Mouse (Mus musculus): ENCODE results near the gene Rnf150. TPM values are rescaled to one million over a fixed set of nuclear protein-coding genes. Genes with fewer than 3 reads are reported as not detected.

Rnf150 gene
- total and polyA plus RNA-seq, 3 experiments = 0.13 to 0.50 (median 0.39) TPM

DNA sequence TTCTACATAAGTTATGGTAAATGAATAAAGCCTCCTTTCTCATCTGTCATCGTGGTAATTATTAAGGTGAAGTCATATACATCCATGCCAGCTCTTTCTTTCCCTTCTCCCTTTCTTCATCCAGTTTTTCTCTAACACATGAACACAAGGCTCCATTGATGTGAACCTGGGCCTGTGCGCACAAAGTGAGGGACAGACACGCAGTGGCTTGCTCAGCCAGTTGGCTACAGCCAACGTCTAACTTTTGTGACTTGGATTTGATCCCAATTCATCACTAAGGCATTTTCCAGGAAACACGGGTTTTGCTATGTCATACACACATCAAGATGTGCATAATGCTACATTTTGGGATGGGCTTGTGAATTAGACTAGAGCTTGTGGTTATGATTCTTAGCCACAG lies 146.3 kb downstream of the Rnf150 start:
- Histone ChIP-seq H3K9ac (ENCODE audit: insufficient read depth, low read depth) (no peak overlapping the region), H3K9me3 (replicated peaks; ENCODE audit: low read length) (no peaks in the 10 kb centered on the region), H3K4me2 (ENCODE audit: insufficient read depth, low read depth, poor library complexity, severe bottlenecking) (no peak overlapping the region), H3K27me3 (replicated peaks) (no peaks in the 10 kb centered on the region), H3K4me1 (ENCODE audit: control insufficient read depth in 1 of 2, insufficient read depth in 2 of 2) (no peaks in the 10 kb centered on the region), H3K36me3 (replicated peaks in 1 of 2; ENCODE audit: control insufficient read depth in 1 of 2, insufficient read depth in 1 of 2, low read length in 1 of 2) (no peaks in the 10 kb centered on the region), H3K4me3 (replicated peaks in 1 of 3; ENCODE audit: low read depth in 2 of 3, low read length in 2 of 3, poor library complexity in 1 of 3) (no peak overlapping the region), H3K27ac (ENCODE audit: insufficient read depth, low read depth) (no peak overlapping the region), H3K79me2 (replicated peaks; ENCODE audit: control insufficient read depth, extremely low read depth, insufficient read depth, poor library complexity, severe bottlenecking) (no peaks in the 10 kb centered on the region)
- TF ChIP-seq SIN3A (IDR thresholded peaks at IDR 0.05; ENCODE audit: low read length) (no peak), RCOR1 (conservative IDR thresholded peaks at IDR 0.05; ENCODE audit: low read depth, low read length) (no peak), JUN (IDR thresholded peaks at IDR 0.05; ENCODE audit: insufficient read depth, low read depth, low read length) (no peak), TBP (conservative IDR thresholded peaks at IDR 0.05; ENCODE audit: low read depth, low read length) (no peak), CHD2 (IDR thresholded peaks at IDR 0.05; ENCODE audit: low read length) (no peak)
- DNase-seq (ENCODE audit: extremely low read depth) = no peak
- dilution Hi-C loops (cut with MboI; ENCODE audit: extremely low pct_ligation_motif_present, extremely low pct_unique_long_range_greater_than_20kb, low sequenced_read_pairs) = no loop called here
- in situ Hi-C loops (cut with MboI; ENCODE audit: low pct_ligation_motif_present, low pct_unique_long_range_greater_than_20kb, low sequenced_read_pairs) = no loop called here

DNA sequence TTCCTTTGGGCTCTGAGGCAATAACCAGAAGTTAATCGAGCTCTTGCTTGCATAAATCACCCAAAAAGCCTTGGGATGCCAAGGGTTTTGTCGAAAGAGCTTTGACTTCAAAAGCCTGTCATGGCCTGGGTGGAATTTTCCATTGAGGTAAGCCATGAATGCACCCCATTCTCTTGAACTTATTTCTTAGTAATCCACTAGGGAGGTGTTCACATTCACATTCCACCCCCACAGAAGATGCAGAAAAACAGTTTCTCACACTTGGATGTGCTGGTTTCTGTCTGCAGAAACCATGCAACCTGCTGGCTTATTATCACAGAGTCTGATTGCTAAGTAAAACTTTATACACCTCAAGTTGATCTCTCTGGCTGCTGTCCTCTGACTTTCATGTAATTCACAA lies 148.1 kb downstream of the Rnf150 start:
- Histone ChIP-seq H3K79me2 (replicated peaks; ENCODE audit: control insufficient read depth, extremely low read depth, insufficient read depth, poor library complexity, severe bottlenecking) (no peaks in the 10 kb centered on the region), H3K4me2 (ENCODE audit: insufficient read depth, low read depth, poor library complexity, severe bottlenecking) (no peak overlapping the region), H3K9me3 (replicated peaks; ENCODE audit: low read length) (no peaks in the 10 kb centered on the region), H3K27me3 (replicated peaks) (no peaks in the 10 kb centered on the region), H3K4me1 (ENCODE audit: control insufficient read depth in 1 of 2, insufficient read depth in 2 of 2) (no peaks in the 10 kb centered on the region), H3K36me3 (replicated peaks in 1 of 2; ENCODE audit: control insufficient read depth in 1 of 2, insufficient read depth in 1 of 2, low read length in 1 of 2) (no peaks in the 10 kb centered on the region), H3K27ac (ENCODE audit: insufficient read depth, low read depth) (no peak overlapping the region), H3K9ac (ENCODE audit: insufficient read depth, low read depth) (no peak overlapping the region), H3K4me3 (replicated peaks in 1 of 3; ENCODE audit: low read depth in 2 of 3, low read length in 2 of 3, poor library complexity in 1 of 3) (no peak overlapping the region)
- in situ Hi-C loops (cut with MboI; ENCODE audit: low pct_ligation_motif_present, low pct_unique_long_range_greater_than_20kb, low sequenced_read_pairs) (no loop called here), dilution Hi-C loops (cut with MboI; ENCODE audit: extremely low pct_ligation_motif_present, extremely low pct_unique_long_range_greater_than_20kb, low sequenced_read_pairs) (no loop called here)
- DNase-seq (ENCODE audit: extremely low read depth) = no peak
- no peak for TF ChIP-seq ZMIZ1 (IDR thresholded peaks at IDR 0.05; ENCODE audit: low read depth, low read length)
- no peak for TF ChIP-seq RCOR1 (conservative IDR thresholded peaks at IDR 0.05; ENCODE audit: low read depth, low read length)
- TF ChIP-seq JUN (IDR thresholded peaks at IDR 0.05; ENCODE audit: insufficient read depth, low read depth, low read length) = no peak
- no peak for TF ChIP-seq ZKSCAN1 (IDR thresholded peaks at IDR 0.05; ENCODE audit: borderline replicate concordance, low read depth, low read length)
- TF ChIP-seq SIN3A (IDR thresholded peaks at IDR 0.05; ENCODE audit: low read length) = no peak
- TF ChIP-seq CHD1 (IDR thresholded peaks at IDR 0.05; ENCODE audit: low read depth, low read length) = no peak
- TF ChIP-seq USF1 (IDR thresholded peaks at IDR 0.05; ENCODE audit: low read depth, low read length) = no peak
- no peak for TF ChIP-seq ZNF384 (IDR thresholded peaks at IDR 0.05; ENCODE audit: low read depth, low read length)
- TF ChIP-seq RAD21 (IDR thresholded peaks at IDR 0.05; ENCODE audit: low read depth, low read length) = no peak
- no peak for TF ChIP-seq IRF4 (IDR thresholded peaks at IDR 0.05; ENCODE audit: low read depth, low read length)
- TF ChIP-seq MAFK (IDR thresholded peaks at IDR 0.05; ENCODE audit: insufficient replicate concordance, low read length) = no peak
- TF ChIP-seq ELF1 (IDR thresholded peaks at IDR 0.05; ENCODE audit: low read depth, low read length) = no peak
- no peak for TF ChIP-seq JUND (conservative IDR thresholded peaks at IDR 0.05; ENCODE audit: low read depth, low read length)
- no peak for TF ChIP-seq POLR2AphosphoS2 (IDR thresholded peaks at IDR 0.05; ENCODE audit: low read depth, low read length)
- TF ChIP-seq MEF2A (IDR thresholded peaks at IDR 0.05; ENCODE audit: borderline replicate concordance, low read depth, low read length) = no peak
- no peak for TF ChIP-seq USF2 (conservative IDR thresholded peaks at IDR 0.05; ENCODE audit: low read depth, low read length)
- TF ChIP-seq CHD2 (IDR thresholded peaks at IDR 0.05; ENCODE audit: low read length) = no peak
- TF ChIP-seq EP300 (IDR thresholded peaks at IDR 0.05; ENCODE audit: low read length) = no peak
- no peak for TF ChIP-seq SMC3 (IDR thresholded peaks at IDR 0.05; ENCODE audit: low read depth, low read length)

All from CH12.LX (cell line).